Mouse (Mus musculus) A20 (cell line): ENCODE measurements around the gene Sspo.

ENCODE experiments used
- DNase-seq: peaks from one replicate; pipeline ENCODE4 v3.0.0-alpha.2; 2011; ENCODE audit warnings: low read depth, low spot score

The Sspo gene

GRCm38 (mm10) chr6:48435706-48436349 is 12.2 kb upstream of the Sspo start:
- no peak for DNase-seq

GRCm38 (mm10) chr6:48437679-48438376 is 10.2 kb upstream of the Sspo start:
- DNase-seq: no peak

GRCm38 (mm10) chr6:48438475-48439125 is 9.4 kb upstream of the Sspo start:
- DNase-seq: no peak

DNA sequence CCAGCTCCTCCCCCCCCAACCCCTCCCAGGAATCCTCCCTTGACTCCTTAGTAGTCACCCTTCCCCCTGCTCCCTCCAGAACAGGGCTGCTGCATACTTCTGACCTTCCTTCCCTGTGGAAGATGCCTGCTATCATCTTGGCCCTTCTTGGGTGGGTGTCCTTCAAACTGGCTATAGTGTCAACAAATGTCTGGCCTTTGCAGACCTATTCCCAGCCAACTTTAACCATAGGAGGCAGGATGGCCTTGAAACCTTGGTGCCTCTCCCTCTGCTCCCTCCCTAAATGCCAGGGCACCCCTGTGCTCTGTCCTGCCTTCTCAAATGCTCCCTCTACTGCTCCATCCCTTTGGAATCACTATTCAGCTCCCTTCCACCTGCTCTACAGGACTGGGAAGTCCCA is 8.4 kb upstream of the Sspo start:
- DNase-seq: no peak

DNA sequence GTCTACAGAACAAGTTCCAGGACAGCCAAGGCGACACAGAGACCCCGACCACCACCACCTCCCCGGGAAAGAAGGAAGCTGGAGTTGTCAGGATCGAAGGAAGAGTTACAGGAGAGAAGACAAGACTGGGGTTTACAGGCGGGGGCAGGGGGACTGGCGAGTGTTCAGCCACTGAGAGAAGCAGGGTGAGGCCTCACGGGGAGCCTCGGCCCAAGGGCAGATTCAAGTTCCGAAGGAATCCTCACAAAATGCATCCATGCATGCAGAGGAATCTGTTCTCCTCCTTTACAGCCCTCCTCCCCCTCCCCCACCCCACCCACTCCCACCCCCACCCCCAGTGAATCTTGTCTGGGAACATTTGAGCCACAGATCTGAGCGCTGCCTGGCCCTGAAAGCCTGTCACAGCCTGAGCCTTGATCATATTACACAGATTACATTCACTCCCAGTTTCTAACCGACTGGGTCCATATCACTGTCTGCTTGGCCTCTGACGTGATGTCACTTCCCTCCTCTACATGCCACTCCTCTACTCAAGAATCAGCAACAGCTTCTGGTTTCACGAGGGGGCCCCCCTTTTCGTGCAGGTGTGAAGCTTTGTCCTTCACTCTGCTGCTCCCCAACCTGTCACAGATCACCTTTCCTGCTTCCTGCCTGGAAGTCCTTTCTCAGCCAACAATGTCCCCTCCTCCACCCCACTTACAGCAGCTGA is 7.6 kb upstream of the Sspo start:
- peak; percentile 73 for DNase-seq

- peak; percentile 97 for DNase-seq
Observed at GRCm38 (mm10) chr6:48443592-48444309, 4.3 kb upstream of the Sspo start.

DNA sequence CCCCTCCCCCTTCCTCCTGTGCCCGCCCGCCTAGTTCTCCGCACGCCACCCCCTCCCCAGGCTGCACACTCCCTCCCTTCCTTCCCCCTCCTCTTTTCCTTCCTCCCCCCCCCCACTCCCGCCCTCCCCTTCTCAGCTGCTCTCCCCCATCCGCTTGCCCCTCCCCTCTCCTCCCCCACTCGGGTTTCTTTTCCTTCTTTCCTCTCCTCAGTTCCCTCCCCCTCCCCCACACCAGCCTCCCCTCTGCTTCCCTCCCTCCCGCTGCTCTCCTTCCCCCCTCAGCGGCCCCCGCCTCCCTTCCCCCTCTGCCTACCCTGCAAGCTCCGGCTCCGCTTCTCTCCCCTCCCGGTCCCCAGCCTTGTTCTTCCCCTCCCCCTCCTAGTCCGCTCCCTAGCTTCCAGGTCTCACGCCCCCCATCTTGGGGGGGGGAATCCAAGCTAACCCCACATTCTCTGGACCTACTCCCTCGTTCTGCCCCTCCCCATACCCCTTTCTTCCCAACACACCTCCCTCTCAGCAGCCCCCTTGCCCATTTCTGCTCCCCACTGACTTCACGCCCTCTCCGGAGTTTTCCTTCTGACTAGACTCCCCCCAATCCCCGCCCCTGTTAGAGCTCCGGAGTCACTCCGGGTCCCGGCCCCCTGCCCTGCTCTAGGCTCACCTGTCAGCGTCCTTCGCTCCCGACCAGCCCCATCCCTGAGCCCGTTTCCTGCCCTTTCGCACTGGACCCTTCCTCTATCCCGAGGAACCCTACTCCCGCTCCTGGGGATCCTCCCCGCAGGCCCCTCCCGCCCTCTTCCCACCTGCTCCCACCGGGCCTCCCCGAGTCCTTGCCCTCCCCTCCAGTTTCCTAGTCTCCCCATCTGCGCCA is 3.5 kb upstream of the Sspo start:
- no peak for DNase-seq

- DNase-seq: peak; percentile 61
Observed at GRCm38 (mm10) chr6:48445181-48446101, 2.6 kb upstream of the Sspo start, which contains the start of gene Zfp467. Gene Zfp467, minus strand, starts transcription at chr6:48445825.

DNA sequence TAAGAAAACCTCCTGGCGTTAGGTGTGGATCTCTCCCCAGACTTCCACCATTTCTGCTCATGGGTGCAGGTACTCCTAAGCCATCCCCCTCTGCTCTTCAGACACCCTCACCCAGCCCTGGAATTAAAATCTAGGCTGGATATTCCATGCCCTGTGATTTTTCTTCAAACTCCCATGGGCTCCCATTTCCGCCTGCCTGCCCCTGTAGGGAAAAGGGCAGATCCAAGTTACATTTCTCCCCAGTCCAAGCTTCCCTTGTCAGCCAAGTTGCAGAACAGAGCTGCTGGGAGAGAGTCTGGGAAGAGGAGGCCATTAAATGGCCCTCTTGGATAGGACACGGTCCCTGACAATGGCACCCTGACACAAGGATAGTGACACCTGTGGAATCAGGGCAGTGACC is 1.8 kb upstream of the Sspo start:
- DNase-seq: no peak

DNA sequence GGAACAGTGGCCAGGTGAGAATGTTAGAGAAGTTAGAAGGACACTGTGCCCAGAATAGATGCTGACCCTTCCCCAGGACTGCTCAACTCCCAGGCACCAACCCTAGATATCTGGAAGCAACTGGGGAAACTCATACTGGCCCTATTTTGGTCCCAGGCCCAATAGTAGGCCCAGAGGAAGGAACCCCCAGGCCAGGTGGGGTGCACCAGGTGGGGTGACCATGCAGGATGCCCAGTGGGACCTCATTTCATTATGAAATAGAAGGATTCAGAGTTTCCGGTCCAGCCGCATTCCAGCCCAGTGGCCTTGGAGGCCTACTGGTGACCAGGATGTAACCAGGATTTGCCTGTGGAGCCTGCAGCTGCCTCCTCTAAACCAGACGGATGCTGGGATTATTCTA is 1.1 kb upstream of the Sspo start:
- DNase-seq: no peak

DNA sequence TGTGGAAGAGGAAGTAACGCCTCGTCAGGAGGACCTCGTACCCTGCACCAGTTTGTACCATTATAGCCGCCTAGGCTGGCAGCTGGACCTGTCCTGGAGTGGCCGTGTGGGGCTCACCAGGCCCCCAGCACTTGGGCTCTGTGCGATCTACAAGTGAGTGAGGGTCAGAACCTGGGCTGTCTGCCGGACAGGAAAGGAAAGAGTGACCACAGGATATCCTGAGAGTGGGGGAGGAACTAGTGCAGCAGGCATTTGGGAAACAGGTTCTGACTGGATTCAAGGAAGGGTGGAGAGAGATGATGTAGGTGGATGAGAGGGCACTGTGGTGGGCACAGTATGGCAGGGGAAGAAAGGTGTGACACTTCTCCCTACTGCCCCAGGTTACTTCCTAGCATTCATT is 498 bp downstream of the Sspo start:
- DNase-seq: no peak

GRCm38 (mm10) chr6:48452151-48452550 is 4.1 kb downstream of the Sspo start:
- no peak for DNase-seq

GRCm38 (mm10) chr6:48452771-48453170 is 4.7 kb downstream of the Sspo start:
- DNase-seq: no peak

GRCm38 (mm10) chr6:48464966-48465679 is 17.1 kb downstream of the Sspo start:
- no peak for DNase-seq

DNA sequence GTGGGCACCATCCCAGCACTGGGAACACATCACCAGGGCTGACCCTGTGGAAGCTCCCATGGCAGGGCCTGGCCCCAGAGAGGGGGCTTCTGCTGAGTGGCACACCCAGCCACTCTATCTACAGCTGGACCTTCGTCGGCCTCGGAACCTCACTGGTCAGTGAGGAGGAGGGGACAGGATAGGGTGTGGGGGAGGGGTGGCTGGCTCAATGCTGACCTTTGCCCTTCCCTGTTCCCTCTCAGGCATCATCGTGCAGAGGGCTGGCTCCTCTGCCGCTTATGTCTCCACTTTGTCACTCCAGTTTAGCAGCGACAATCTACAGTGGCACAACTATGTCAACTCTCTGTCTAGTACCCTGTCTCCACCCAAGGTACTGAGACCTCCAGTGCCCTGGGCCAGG is 18.7 kb downstream of the Sspo start:
- DNase-seq: no peak

DNA sequence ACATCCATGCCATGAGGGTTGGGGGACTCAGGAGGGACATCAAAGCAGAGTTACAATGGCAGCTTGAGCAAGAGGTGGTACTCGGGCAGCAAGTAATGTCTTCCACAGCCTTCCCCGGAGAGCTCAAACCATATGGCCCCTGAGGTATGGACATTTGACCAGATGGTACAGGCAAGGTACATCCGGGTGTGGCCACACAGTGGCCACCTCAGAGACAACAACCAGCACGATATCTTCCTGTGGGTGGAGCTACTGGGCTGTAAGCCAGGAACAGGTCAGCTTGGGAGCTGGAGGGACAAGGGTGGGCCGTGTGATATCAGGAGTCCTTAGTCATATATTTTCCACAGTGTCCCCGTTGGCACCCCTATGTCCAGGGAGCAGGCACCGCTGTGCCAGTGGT is 19.5 kb downstream of the Sspo start:
- DNase-seq: no peak

- no peak for DNase-seq
Observed at GRCm38 (mm10) chr6:48470739-48471138, 22.7 kb downstream of the Sspo start.

DNA sequence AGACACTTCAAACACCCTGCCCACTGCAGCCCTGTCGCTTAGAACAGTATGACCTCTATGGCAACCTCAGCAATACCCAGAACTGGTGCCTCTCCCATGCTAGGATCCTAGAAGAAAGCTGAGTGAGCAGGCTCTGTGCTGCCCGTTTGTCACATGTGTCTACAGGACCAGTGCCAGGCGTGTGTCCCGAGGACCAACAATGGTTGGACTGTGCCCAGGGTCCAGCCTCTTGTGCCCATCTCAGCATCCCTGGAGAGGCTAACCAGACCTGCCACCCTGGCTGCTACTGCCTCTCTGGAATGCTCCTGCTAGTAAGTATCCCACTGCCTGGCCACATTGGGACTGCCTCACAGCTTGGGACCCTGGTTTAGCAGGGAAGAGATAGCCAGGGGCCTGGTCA is 30.4 kb downstream of the Sspo start:
- no peak for DNase-seq

- no peak for DNase-seq
Observed at GRCm38 (mm10) chr6:48482501-48482900, 34.5 kb downstream of the Sspo start.
